ENCODE assay signal across 17 mouse cellular contexts in the genomic region with DNA sequence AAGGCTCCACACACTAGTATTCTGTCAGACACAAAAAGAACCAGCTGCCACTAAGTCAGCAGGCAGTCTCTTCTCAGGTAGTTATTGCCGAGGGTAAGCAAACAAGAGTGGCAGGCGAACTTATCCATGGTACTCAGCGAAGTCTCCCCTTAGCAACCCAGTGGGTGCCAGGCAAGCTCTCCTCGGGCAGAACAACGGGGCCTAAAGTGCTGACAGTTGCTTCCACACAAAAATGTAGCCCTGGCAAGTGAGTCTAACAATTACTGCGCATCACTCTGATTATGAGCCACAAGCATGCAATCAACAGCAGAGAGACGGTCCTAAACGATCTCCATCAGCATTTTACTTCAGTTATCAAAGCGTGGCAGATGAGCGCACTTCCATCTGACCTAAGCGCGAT.
"Had no signal": no experiment of that assay in that cellular context is flagged by ENCODE, and none has a peak within 500 bp of the region (broad histone marks: within the 10 kb centered on the region; RNA-seq: fewer than 3 reads in every experiment).

No protein-coding gene starts in this region.

- H3K4me2 ChIP-seq: lung, embryonic 15.5 days; midbrain, embryonic 11.5 days; midbrain, embryonic 13.5 days; midbrain, embryonic 15.5 days; neural tube, embryonic 12.5 days had no signal

- H3K36me3 ChIP-seq: lung, embryonic 15.5 days; midbrain, embryonic 13.5 days; midbrain, embryonic 15.5 days; neural tube, embryonic 12.5 days had no signal

- H3K9ac ChIP-seq: lung, embryonic 15.5 days; midbrain, embryonic 13.5 days; midbrain, embryonic 15.5 days; neural tube, embryonic 12.5 days had no signal

- DNase-seq: lung, adult 2 months; lung, postnatal 14 days; lung, postnatal 36 days; right cerebral cortex, postnatal 25 days; right cerebral cortex, postnatal 4 days; spleen, adult 18-20 months; thymus, adult 18-20 months; thymus, postnatal 14 days; thymus, postnatal 36 days had no signal

- H3K4me3 ChIP-seq: lung, embryonic 15.5 days; megakaryocyte, embryonic 14.5 days; midbrain, embryonic 13.5 days; midbrain, embryonic 15.5 days; neural tube, embryonic 12.5 days had no signal

- H3K27ac ChIP-seq: lung, embryonic 15.5 days; macrophage; midbrain, embryonic 13.5 days; midbrain, embryonic 15.5 days; neural tube, embryonic 12.5 days had no signal

- H3K4me1 ChIP-seq: lung, embryonic 15.5 days; neural tube, embryonic 12.5 days had no signal

- H3K27me3 ChIP-seq: lung, embryonic 15.5 days; megakaryocyte, embryonic 14.5 days; midbrain, embryonic 13.5 days; midbrain, embryonic 15.5 days; neural tube, embryonic 12.5 days had no signal

- ATAC-seq: lung, postnatal 0 days; midbrain, embryonic 13.5 days; midbrain, embryonic 15.5 days had no signal

- H3K9me3 ChIP-seq: lung, embryonic 15.5 days; megakaryocyte, embryonic 14.5 days; midbrain, embryonic 13.5 days; midbrain, embryonic 15.5 days; neural tube, embryonic 12.5 days had no signal
